30 mouse cellular contexts compared by ENCODE assay signal in the genomic region with DNA sequence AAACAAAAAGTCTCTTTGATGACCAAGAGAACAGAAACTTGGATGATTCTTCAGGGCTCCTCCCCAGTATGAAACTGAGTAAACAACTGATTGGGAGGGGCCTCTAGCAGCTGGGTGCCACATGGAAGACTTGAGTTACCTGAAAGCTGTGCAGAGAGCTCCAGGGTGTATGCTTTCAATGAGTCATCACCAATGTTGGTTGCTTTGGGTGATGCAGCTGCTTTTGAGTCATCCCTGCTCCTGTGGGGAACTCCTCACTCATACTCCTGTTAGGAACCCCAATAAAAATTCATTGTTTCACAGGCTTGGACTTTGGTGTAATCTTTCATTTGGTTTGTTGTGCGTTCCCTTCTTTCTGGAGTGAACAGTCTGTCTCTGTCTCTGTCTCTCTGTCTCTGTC. TPM values are rescaled to one million over a fixed set of nuclear protein-coding genes. Genes with fewer than 3 reads are reported as not detected.
"Had no signal": no experiment of that assay in that cellular context is flagged by ENCODE, and none has a peak within 500 bp of the region (broad histone marks: within the 10 kb centered on the region; RNA-seq: fewer than 3 reads in every experiment).

No protein-coding gene starts in this region.

- DNase-seq: kidney, adult 8-10 months; kidney, postnatal 14 days; kidney, postnatal 4 days; layer of hippocampus, postnatal 36 days; liver; lung, adult 18-20 months; lung, postnatal 10 days; lung, postnatal 36 days; retina, postnatal 1 day; right cerebral cortex, postnatal 25 days; spleen, adult 18-20 months; thymus, adult 18-20 months; thymus, postnatal 14 days; thymus, postnatal 4 days had no signal

- H3K27me3 ChIP-seq: kidney, embryonic 15.5 days; limb, embryonic 13.5 days; liver, embryonic 12.5 days; liver, embryonic 15.5 days; lung, embryonic 15.5 days; megakaryocyte, embryonic 14.5 days; midbrain, embryonic 13.5 days; neural tube, embryonic 12.5 days; neural tube, embryonic 15.5 days; stomach, embryonic 15.5 days had no signal

- H3K36me3 ChIP-seq: kidney, embryonic 15.5 days; limb, embryonic 10.5 days; limb, embryonic 13.5 days; liver, embryonic 12.5 days; liver, embryonic 15.5 days; lung, embryonic 15.5 days; midbrain, embryonic 10.5 days; midbrain, embryonic 13.5 days; neural tube, embryonic 12.5 days; neural tube, embryonic 15.5 days; stomach, embryonic 15.5 days had no signal

- H3K9ac ChIP-seq: kidney, embryonic 15.5 days; limb, embryonic 13.5 days; liver, embryonic 12.5 days; liver, embryonic 15.5 days; lung, embryonic 15.5 days; midbrain, embryonic 13.5 days; neural tube, embryonic 12.5 days; neural tube, embryonic 15.5 days; stomach, embryonic 15.5 days had no signal

- H3K4me1 ChIP-seq: kidney, embryonic 15.5 days; limb, embryonic 10.5 days; limb, embryonic 13.5 days; liver, embryonic 12.5 days; liver, embryonic 15.5 days; lung, embryonic 15.5 days; megakaryocyte, embryonic 14.5 days; midbrain, embryonic 10.5 days; midbrain, embryonic 13.5 days; neural tube, embryonic 12.5 days; neural tube, embryonic 15.5 days; stomach, embryonic 15.5 days had no signal

- H3K27ac ChIP-seq: kidney, embryonic 15.5 days; limb, embryonic 10.5 days; limb, embryonic 13.5 days; liver, embryonic 12.5 days; liver, embryonic 15.5 days; lung, embryonic 15.5 days; midbrain, embryonic 10.5 days; midbrain, embryonic 13.5 days; neural tube, embryonic 12.5 days; neural tube, embryonic 15.5 days; stomach, embryonic 15.5 days had no signal

- H3K4me3 ChIP-seq: kidney, embryonic 15.5 days; limb, embryonic 10.5 days; limb, embryonic 13.5 days; liver, embryonic 12.5 days; liver, embryonic 15.5 days; lung, embryonic 15.5 days; megakaryocyte, embryonic 14.5 days; midbrain, embryonic 10.5 days; midbrain, embryonic 13.5 days; neural tube, embryonic 12.5 days; neural tube, embryonic 15.5 days; stomach, embryonic 15.5 days had no signal

- H3K9me3 ChIP-seq: kidney, embryonic 15.5 days; limb, embryonic 10.5 days; limb, embryonic 13.5 days; liver, embryonic 12.5 days; liver, embryonic 15.5 days; lung, embryonic 15.5 days; megakaryocyte, embryonic 14.5 days; midbrain, embryonic 10.5 days; midbrain, embryonic 13.5 days; neural tube, embryonic 12.5 days; neural tube, embryonic 15.5 days; stomach, embryonic 15.5 days had no signal

- H3K4me2 ChIP-seq: kidney, embryonic 15.5 days; limb, embryonic 13.5 days; liver, embryonic 12.5 days; liver, embryonic 15.5 days; lung, embryonic 15.5 days; midbrain, embryonic 13.5 days; neural tube, embryonic 12.5 days; neural tube, embryonic 15.5 days; stomach, embryonic 15.5 days had no signal

RNA-seq across cellular contexts. Expression of a gene that starts 32.2 kb away (rescaled TPM):
- total RNA-seq: layer of hippocampus, postnatal 36 days; left cerebral cortex, adult 8-10 months; left cerebral cortex, postnatal 25 days; midbrain, postnatal 0 days had no signal
- polyA plus RNA-seq: kidney, embryonic 15.5 days; limb, embryonic 10.5 days; limb, embryonic 13.5 days; liver, embryonic 12.5 days; liver, embryonic 15.5 days; lung, embryonic 15.5 days; midbrain, embryonic 10.5 days; midbrain, embryonic 13.5 days; neural tube, embryonic 12.5 days; neural tube, embryonic 15.5 days; testis, adult 2 months had no signal
